Mouse (Mus musculus): ENCODE data around the gene Grik5. TPM values are rescaled to one million over a fixed set of nuclear protein-coding genes. Genes with fewer than 3 reads are reported as not detected.

Grik5 gene
- 19.5 and 22.1 TPM in 2 replicates for polyA plus RNA-seq (2015; fragmentation: Nextera tagmentation; extraction: Ambion mirVana)

GRCm38 (mm10) chr7:25071979-25072715, at the start of gene Grik5, which contains the start of gene Zfp574:
Gene Grik5, minus strand, starts transcription at chr7:25072346.
Gene Zfp574, plus strand, starts transcription at chr7:25072567.
- H3K9ac ChIP-seq: peak within 1 kb of the TSS; percentile 91
- no peak for ATAC-seq (replicated peaks)
- H3K27ac ChIP-seq: peak within 1 kb of the TSS; percentile 94
- H3K9me3 ChIP-seq: no peaks in the 10 kb centered on the region
- H3K4me3 ChIP-seq: peak within 1 kb of the TSS; percentile 90
- H3K27me3 ChIP-seq (replicated peaks): no peaks in the 10 kb centered on the region
- peak within 1 kb of the TSS; percentile 93 for H3K4me2 ChIP-seq
- H3K4me1 ChIP-seq: peaks cover 62% of the 10 kb centered on the region
- peaks cover 11% of the 10 kb centered on the region for H3K36me3 ChIP-seq (replicated peaks)
- 1% methylated on average over 26 of the region's 28 CpGs for WGBS

- Histone ChIP-seq H3K4me2 (no peak overlapping the region), H3K27me3 (replicated peaks) (no peaks in the 10 kb centered on the region), H3K4me3 (no peak overlapping the region), H3K36me3 (replicated peaks) (no peaks in the 10 kb centered on the region), H3K9ac (no peak overlapping the region), H3K9me3 (no peaks in the 10 kb centered on the region), H3K4me1 (no peaks in the 10 kb centered on the region), H3K27ac (no peak overlapping the region)
- ATAC-seq (replicated peaks): no peak
- 77% methylated on average over 13 of the region's 13 CpGs for WGBS
These were observed 49.2 kb upstream of the Grik5 start for GRCm38 (mm10) chr7:25121240-25121786.

- no peaks in the 10 kb centered on the region for H3K27me3 ChIP-seq (replicated peaks)
- no peaks in the 10 kb centered on the region for H3K9me3 ChIP-seq
- WGBS: 80% methylated on average over 21 of the region's 25 CpGs
- no peak overlapping the region for H3K4me3 ChIP-seq
- H3K27ac ChIP-seq: no peak overlapping the region
- no peaks in the 10 kb centered on the region for H3K36me3 ChIP-seq (replicated peaks)
- no peaks in the 10 kb centered on the region for H3K4me1 ChIP-seq
- no peak for ATAC-seq (replicated peaks)
- no peak overlapping the region for H3K4me2 ChIP-seq
- H3K9ac ChIP-seq: no peak overlapping the region
These were observed 48.1 kb upstream of the Grik5 start for GRCm38 (mm10) chr7:25120061-25120834.

GRCm38 (mm10) chr7:25112956-25113603, 40.9 kb upstream of the Grik5 start:
- Histone ChIP-seq H3K9ac (no peak overlapping the region), H3K4me3 (no peak overlapping the region), H3K4me2 (no peak overlapping the region), H3K36me3 (replicated peaks) (0 out of 2 replicates have a peak, but pooled peaks cover 2% of the 10 kb centered on the region), H3K27me3 (replicated peaks) (no peaks in the 10 kb centered on the region), H3K27ac (no peak overlapping the region), H3K9me3 (no peaks in the 10 kb centered on the region), H3K4me1 (no peaks in the 10 kb centered on the region)
- no peak for ATAC-seq (replicated peaks)
- WGBS: 88% methylated on average over 16 of the region's 16 CpGs

GRCm38 (mm10) chr7:25112178-25112955, 40.2 kb upstream of the Grik5 start:
- Histone ChIP-seq H3K4me3 (no peak overlapping the region), H3K36me3 (replicated peaks) (0 out of 2 replicates have a peak, but pooled peaks cover 2% of the 10 kb centered on the region), H3K27me3 (replicated peaks) (no peaks in the 10 kb centered on the region), H3K9ac (no peak overlapping the region), H3K4me1 (no peaks in the 10 kb centered on the region), H3K27ac (no peak overlapping the region), H3K4me2 (no peak overlapping the region), H3K9me3 (no peaks in the 10 kb centered on the region)
- ATAC-seq (replicated peaks): no peak
- WGBS: 86% methylated on average over 17 of the region's 17 CpGs

- WGBS: 93% methylated on average over 9 of the region's 9 CpGs
- no peak for ATAC-seq (replicated peaks)
These were observed 38.2 kb upstream of the Grik5 start for GRCm38 (mm10) chr7:25110336-25110735.

GRCm38 (mm10) chr7:25109355-25109754, 37.2 kb upstream of the Grik5 start:
- H3K27ac ChIP-seq: no peak overlapping the region
- no peak overlapping the region for H3K4me2 ChIP-seq
- 82% methylated on average over 12 of the region's 12 CpGs for WGBS
- no peaks in the 10 kb centered on the region for H3K27me3 ChIP-seq (replicated peaks)
- H3K9ac ChIP-seq: no peak overlapping the region
- no peaks in the 10 kb centered on the region for H3K9me3 ChIP-seq
- no peaks in the 10 kb centered on the region for H3K4me1 ChIP-seq
- no peak for ATAC-seq (replicated peaks)
- H3K36me3 ChIP-seq (replicated peaks): 0 out of 2 replicates have a peak, but pooled peaks cover 2% of the 10 kb centered on the region
- no peak overlapping the region for H3K4me3 ChIP-seq

More at GRCm38 (mm10) chr7:25110336-25110735, 38.2 kb upstream of the Grik5 start:
- Histone ChIP-seq H3K4me3 (no peak overlapping the region), H3K27me3 (replicated peaks) (no peaks in the 10 kb centered on the region), H3K4me2 (no peak overlapping the region), H3K4me1 (no peaks in the 10 kb centered on the region), H3K9ac (no peak overlapping the region), H3K36me3 (replicated peaks) (0 out of 2 replicates have a peak, but pooled peaks cover 2% of the 10 kb centered on the region), H3K27ac (no peak overlapping the region), H3K9me3 (no peaks in the 10 kb centered on the region)

- Histone ChIP-seq H3K9me3 (no peaks in the 10 kb centered on the region), H3K4me1 (no peaks in the 10 kb centered on the region), H3K27ac (no peak overlapping the region), H3K9ac (no peak overlapping the region), H3K36me3 (replicated peaks) (no peaks in the 10 kb centered on the region), H3K27me3 (replicated peaks) (no peaks in the 10 kb centered on the region), H3K4me3 (no peak overlapping the region), H3K4me2 (no peak overlapping the region)
- 0 out of 2 replicates have a peak, but pooled peaks have one; percentile 8 for ATAC-seq (replicated peaks)
- 49% methylated on average over 17 of the region's 17 CpGs for WGBS
These were observed 34.8 kb upstream of the Grik5 start for GRCm38 (mm10) chr7:25106790-25107502.

GRCm38 (mm10) chr7:25105411-25106160, 33.4 kb upstream of the Grik5 start:
- WGBS: 13% methylated on average over 17 of the region's 17 CpGs
- Histone ChIP-seq H3K9me3 (no peaks in the 10 kb centered on the region), H3K27ac (peak overlapping the region; percentile 68), H3K9ac (no peak overlapping the region), H3K4me1 (no peaks in the 10 kb centered on the region), H3K4me3 (no peak overlapping the region), H3K36me3 (replicated peaks) (no peaks in the 10 kb centered on the region), H3K4me2 (no peak overlapping the region), H3K27me3 (replicated peaks) (no peaks in the 10 kb centered on the region)
- ATAC-seq (replicated peaks): peak; percentile 52

GRCm38 (mm10) chr7:25099581-25099980, 27.4 kb upstream of the Grik5 start:
- H3K27ac ChIP-seq: no peak overlapping the region
- 56% methylated on average over 4 of the region's 4 CpGs for WGBS
- H3K27me3 ChIP-seq (replicated peaks): no peaks in the 10 kb centered on the region
- no peaks in the 10 kb centered on the region for H3K4me1 ChIP-seq
- H3K9ac ChIP-seq: no peak overlapping the region
- H3K4me2 ChIP-seq: no peak overlapping the region
- H3K36me3 ChIP-seq (replicated peaks): peaks cover 14% of the 10 kb centered on the region
- no peak overlapping the region for H3K4me3 ChIP-seq
- ATAC-seq (replicated peaks): no peak
- no peaks in the 10 kb centered on the region for H3K9me3 ChIP-seq

Data from midbrain, embryonic 15.5 days (tissue).